Mouse (Mus musculus): ENCODE measurements at regions not wholly inside any gene's neighbourhood (a gene's known extent, or its start where the extent isn't known, plus 50 kb on each side); places are given as distances from the start of the nearest gene placed in this dataset.

DNA sequence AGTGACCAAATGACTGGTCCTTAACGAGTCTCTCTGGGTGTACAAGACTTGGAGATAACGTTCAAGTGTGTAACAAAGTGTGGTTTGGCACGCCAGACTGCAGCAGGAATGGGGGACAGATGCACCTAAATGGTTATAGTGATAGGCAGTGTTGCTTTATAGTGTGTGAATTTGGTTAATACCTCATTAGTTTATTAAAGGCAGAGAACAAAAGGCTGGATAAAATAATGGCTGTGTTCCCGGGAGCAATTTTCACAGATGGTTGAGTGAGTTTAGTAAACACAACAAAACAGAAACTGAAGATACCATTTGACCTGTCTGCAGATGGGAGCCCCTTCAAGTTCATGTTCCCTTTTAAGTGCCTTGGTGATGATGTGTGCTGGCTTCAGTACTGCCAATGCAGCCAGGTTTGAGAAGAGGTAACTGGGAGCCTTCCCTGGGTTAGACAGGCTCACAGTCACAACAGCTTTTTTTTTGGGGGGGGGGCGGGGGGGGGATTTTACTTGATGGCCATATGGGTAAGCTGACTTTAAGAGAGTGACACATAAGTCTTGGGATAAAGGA lies 108.4 kb downstream of the Actbl2 start:
- no peak for TF ChIP-seq GATA1 (IDR thresholded peaks at IDR 0.05; ENCODE audit: borderline replicate concordance, low read length)
- no peak for TF ChIP-seq FLI1 (IDR thresholded peaks at IDR 0.05; ENCODE audit: low read length)

All from megakaryocyte, embryonic 14.5 days (primary cell).